Mouse (Mus musculus) 3134 (cell line): ENCODE results near the gene Nos1ap.

ENCODE experiments used
- DNase-seq: peaks from one replicate; pipeline ENCODE4 v3.0.0-alpha.2; 2011; ENCODE audit warnings: low spot score; ENCODE audit not compliant: insufficient read length; ENCODE audit errors: extremely low read depth

Gene Nos1ap

GRCm38 (mm10) chr1:170472861-170473260 is 116.8 kb downstream of the Nos1ap start:
- DNase-seq, result no peak

GRCm38 (mm10) chr1:170466099-170467009 is 123.3 kb downstream of the Nos1ap start:
- DNase-seq, result no peak

- no peak for DNase-seq
Measured at GRCm38 (mm10) chr1:170462140-170462539, 127.5 kb downstream of the Nos1ap start.

- no peak for DNase-seq
Measured at GRCm38 (mm10) chr1:170459896-170460602, 129.6 kb downstream of the Nos1ap start.

DNA sequence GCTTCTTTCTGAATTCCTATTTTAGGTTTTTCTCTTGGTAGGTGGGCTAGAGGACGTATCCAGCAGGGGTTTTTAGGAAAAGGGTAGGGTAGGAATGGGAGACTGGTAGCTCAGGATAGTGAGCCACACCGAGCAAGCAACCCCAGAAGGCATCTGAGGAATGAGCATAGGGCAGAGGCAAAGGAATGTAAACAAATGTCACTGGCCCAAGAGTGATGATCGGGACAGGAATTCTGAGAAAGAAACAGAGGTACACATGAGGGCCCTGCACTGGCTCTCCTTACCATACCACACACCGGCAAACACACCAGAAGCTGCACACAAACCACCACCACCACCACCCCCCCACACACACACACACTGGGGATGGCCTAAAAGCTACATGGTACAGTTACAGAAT is 132.0 kb downstream of the Nos1ap start:
- no peak for DNase-seq

DNA sequence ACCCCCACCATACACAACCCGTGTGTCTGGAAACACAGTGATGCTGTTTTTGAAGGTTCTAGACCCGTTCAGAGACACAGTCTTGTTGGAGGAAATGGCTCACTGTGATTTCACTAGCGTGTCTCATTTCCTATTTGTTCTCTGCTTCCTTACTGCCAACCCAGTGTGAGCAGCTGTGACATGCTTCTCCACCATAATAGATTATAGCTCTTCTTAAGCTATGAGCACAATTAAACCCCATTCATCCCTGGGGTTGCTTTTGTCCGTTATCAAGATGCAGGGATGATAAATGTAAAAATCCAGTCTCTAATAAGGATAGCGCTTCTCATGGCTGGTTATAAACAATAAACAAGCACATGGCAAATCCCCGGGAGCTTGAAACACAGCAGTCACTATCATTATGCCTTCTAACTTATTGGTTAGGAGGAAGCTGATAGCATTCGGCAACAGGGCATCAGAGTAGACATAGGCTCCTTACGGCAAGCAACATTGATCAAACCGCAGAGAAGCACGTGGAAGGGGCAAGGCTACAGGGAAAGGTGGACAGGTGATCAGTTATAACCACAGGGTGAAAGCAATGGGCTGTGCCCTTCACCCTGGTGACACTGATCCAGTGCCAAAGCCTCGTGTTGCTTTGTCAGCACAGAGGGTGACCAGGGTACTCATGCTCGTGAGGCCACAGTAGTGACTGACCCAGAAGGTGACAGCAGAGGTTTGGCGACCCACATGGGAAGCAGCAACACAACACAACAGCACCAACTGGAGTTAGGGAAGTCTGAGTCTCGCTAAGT is 133.6 kb downstream of the Nos1ap start:
- DNase-seq, result no peak

- no peak for DNase-seq
Measured at GRCm38 (mm10) chr1:170455387-170455786, 134.3 kb downstream of the Nos1ap start.

GRCm38 (mm10) chr1:170453455-170453854 is 136.2 kb downstream of the Nos1ap start:
- DNase-seq, result no peak

- no peak for DNase-seq
Measured at GRCm38 (mm10) chr1:170448244-170448643, 141.4 kb downstream of the Nos1ap start.

- DNase-seq, result no peak
Measured at GRCm38 (mm10) chr1:170445458-170445857, 144.2 kb downstream of the Nos1ap start.

GRCm38 (mm10) chr1:170440367-170440766 is 149.3 kb downstream of the Nos1ap start:
- no peak for DNase-seq

GRCm38 (mm10) chr1:170438471-170439151 is 151.1 kb downstream of the Nos1ap start:
- DNase-seq, result no peak

DNA sequence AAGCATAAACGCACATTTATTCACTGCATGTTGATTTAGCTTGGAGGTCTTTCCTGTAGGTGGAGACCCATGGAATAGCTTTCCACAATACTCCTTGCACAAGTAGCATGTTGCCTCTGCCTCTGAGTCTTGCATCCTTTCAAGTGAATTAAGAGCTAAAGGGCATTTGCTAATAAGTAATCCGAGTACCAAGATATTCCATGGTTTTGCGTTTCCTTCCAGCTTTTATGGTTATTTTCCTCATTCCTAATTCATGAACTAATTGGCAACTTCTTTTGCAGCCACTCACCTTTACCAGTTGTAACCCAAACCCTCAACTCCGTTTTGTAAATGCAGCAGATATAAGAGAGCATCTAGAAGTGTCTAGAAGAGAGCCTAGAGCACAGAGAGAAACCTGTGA is 155.5 kb downstream of the Nos1ap start:
- no peak for DNase-seq

- no peak for DNase-seq
Measured at GRCm38 (mm10) chr1:170433661-170434060, 156.0 kb downstream of the Nos1ap start.

GRCm38 (mm10) chr1:170432288-170432687 is 157.4 kb downstream of the Nos1ap start:
- DNase-seq, result no peak

GRCm38 (mm10) chr1:170431312-170431711 is 158.3 kb downstream of the Nos1ap start:
- DNase-seq, result no peak

DNA sequence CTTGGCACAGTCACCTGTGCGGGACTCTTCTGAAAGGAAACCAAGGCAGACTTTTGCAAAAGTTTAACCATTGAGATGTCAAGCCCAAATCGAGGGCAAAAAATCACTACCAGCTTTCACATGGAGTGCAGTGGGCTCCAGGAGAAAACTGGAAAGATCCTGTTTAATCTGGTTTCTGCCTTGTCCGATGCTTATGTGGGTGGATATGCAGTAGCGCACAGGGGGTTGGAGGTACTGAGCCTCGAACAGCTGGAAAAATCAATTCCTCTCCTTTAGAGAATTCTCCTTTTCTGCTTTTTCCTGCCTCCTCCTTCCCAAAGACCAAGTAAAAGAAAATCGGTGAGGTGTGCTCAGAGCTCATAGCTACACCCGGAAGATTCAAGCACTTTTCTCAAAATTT is 159.0 kb downstream of the Nos1ap start:
- DNase-seq, result no peak

DNA sequence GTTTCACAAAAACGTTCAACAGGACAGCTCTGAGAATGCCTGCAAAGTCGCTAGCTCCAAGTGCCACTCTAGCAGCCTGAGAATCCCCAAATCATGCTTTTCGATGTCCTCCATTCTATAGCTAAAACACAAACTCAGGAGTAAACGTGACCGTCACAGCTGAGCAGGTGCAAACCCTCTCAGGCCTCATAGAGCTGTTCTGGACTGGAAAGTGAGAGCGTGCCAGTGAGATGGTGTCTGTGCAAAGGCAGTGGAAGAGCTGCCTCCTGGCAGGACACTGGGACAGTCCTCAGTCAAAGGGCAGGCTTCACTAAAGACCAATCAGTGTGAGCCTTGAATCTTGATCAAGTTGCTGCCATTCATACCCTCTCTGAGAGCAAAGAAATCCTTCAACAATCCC is 160.0 kb downstream of the Nos1ap start:
- no peak for DNase-seq

- no peak for DNase-seq
Measured at GRCm38 (mm10) chr1:170428141-170428540, 161.5 kb downstream of the Nos1ap start.

DNA sequence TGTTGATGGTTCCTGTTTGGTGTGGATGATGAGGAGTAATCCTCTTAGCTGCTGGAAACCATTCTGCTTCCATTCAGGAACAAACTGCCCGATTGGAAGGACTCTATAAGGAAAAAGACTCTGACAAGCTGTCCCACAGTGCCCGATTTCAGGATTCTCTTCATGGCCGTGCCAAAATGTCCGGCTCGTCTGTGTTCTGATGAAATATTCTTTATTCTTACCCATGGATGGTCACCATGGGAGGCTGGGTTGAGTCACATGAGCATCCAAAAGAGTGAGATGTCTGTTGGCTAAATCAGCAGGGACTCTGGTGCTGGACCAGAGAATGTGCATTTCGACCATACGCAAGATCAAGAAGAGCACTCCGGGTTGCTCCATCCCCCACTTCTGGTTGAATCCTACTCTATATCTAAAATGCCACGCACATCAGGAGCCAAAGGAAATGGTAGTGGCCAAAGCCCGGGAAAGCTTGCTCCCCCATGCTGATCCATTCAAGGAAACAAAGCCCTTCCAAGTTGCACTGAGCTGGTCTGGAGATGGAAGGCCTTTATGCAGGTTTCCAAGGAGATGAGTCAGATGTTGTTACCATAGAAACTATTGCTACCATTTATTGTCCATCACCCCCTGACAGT is 165.3 kb downstream of the Nos1ap start:
- DNase-seq, result no peak
